Mouse (Mus musculus) megakaryocyte, embryonic 14.5 days (primary cell): ENCODE results near the gene Zfp451.

ENCODE experiments used
- FLI1 ChIP-seq: IDR thresholded peaks from 2 replicates; pipeline ENCODE4 v1.6.1; 2012; ENCODE audit warnings: low read length, inconsistent platforms, mixed read lengths
- GATA1 ChIP-seq: IDR thresholded peaks from 3 replicates; pipeline ENCODE4 v1.6.1; 2012; ENCODE audit warnings: mixed read lengths, low read length, inconsistent platforms, borderline replicate concordance

DNA sequence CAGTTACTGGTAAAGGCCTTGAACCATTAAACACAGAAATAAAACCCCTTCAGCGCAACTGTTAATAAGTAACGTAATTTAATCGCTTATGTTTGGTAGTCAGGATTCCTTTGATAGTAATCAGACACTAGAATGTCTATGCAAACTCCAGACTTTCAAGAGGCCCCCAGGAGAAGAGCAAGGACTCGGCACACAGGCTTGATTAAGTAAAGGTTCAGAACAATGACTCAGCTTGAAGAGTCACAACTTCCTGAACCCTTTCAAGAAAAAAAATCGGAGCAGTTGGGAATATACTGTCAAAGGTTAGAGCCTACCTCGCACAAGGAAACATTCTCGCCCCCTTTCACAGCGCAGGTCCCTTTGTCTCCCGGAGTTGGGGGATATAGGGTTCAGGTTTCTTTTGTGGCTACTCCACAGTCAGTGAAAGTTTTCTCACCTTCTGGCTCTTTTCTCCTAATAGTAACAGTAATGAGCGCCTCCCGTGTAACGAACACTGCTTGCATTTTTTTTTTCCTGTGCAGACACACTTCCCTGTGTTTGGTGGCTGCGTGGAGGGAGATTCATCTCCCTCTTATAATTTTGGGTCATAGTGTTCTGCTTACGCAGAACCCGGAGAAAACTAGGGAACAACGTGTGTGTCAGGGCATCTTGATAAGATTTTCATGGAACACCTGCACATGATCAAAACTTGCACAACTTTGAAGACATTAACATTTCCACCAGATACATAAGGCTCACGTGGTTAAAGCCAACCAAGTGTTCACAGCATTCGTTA is 58.0 kb downstream of the Zfp451 start:
- no peak for TF ChIP-seq GATA1
- no peak for TF ChIP-seq FLI1
